Mouse (Mus musculus): ENCODE data around the gene Tenm3. TPM values are rescaled to one million over a fixed set of nuclear protein-coding genes. Genes with fewer than 3 reads are reported as not detected.
A peak's percentile ranks its signal among the peaks of the same experiment; 100 is the strongest.

Gene Tenm3
- 1 to 10 TPM; 8.5 to 9.5 TPM for total RNA-seq (2021)

GRCm38 (mm10) chr8:48843931-48844285 lies at the start of gene Tenm3:
Gene Tenm3, minus strand, starts transcription at chr8:48843951.
- DNase-seq: no peak

GRCm38 (mm10) chr8:48890216-48890765 lies 46.5 kb upstream of the Tenm3 start:
- no peak for DNase-seq

GRCm38 (mm10) chr8:48884270-48884669 lies 40.5 kb upstream of the Tenm3 start:
- DNase-seq: no peak

GRCm38 (mm10) chr8:48880585-48880984 lies 36.8 kb upstream of the Tenm3 start:
- no peak for DNase-seq

- no peak for DNase-seq
Measured at GRCm38 (mm10) chr8:48865972-48866371, 22.2 kb upstream of the Tenm3 start.

GRCm38 (mm10) chr8:48865485-48865884 lies 21.7 kb upstream of the Tenm3 start:
- no peak for DNase-seq

- DNase-seq: no peak
Measured at GRCm38 (mm10) chr8:48850223-48851010, 6.7 kb upstream of the Tenm3 start.

GRCm38 (mm10) chr8:48849091-48849616 lies 5.4 kb upstream of the Tenm3 start:
- DNase-seq: no peak

- no peak for DNase-seq
Measured at GRCm38 (mm10) chr8:48844961-48845360, 1.2 kb upstream of the Tenm3 start.

- DNase-seq: no peak
Measured at GRCm38 (mm10) chr8:48844370-48844905, 687 bp upstream of the Tenm3 start.

GRCm38 (mm10) chr8:48842991-48843930 lies 490 bp downstream of the Tenm3 start:
- peak; percentile 53 for DNase-seq

GRCm38 (mm10) chr8:48842516-48842990 lies 1.2 kb downstream of the Tenm3 start:
- DNase-seq: peak; percentile 13

GRCm38 (mm10) chr8:48842035-48842434 lies 1.7 kb downstream of the Tenm3 start:
- DNase-seq: no peak

GRCm38 (mm10) chr8:48835745-48836144 lies 8.0 kb downstream of the Tenm3 start:
- DNase-seq: no peak

GRCm38 (mm10) chr8:48827454-48827853 lies 16.3 kb downstream of the Tenm3 start:
- no peak for DNase-seq

- no peak for DNase-seq
Measured at GRCm38 (mm10) chr8:48825666-48826065, 18.1 kb downstream of the Tenm3 start.

- no peak for DNase-seq
Measured at GRCm38 (mm10) chr8:48822291-48822690, 21.5 kb downstream of the Tenm3 start.

- DNase-seq: no peak
Measured at GRCm38 (mm10) chr8:48819962-48820361, 23.8 kb downstream of the Tenm3 start.

- no peak for DNase-seq
Measured at GRCm38 (mm10) chr8:48819348-48819747, 24.4 kb downstream of the Tenm3 start.

- no peak for DNase-seq
Measured at GRCm38 (mm10) chr8:48816941-48817340, 26.8 kb downstream of the Tenm3 start.

GRCm38 (mm10) chr8:48812196-48812741 lies 31.5 kb downstream of the Tenm3 start:
- no peak for DNase-seq

GRCm38 (mm10) chr8:48810615-48811014 lies 33.1 kb downstream of the Tenm3 start:
- DNase-seq: no peak

Measured in heart, postnatal 4 days (tissue).